Mouse (Mus musculus) lung, embryonic 15.5 days (tissue): ENCODE results near the gene Gba2. TPM values are rescaled to one million over a fixed set of nuclear protein-coding genes. Genes with fewer than 3 reads are reported as not detected.
"Not testable (repeated sequence)": the region's sequence is repeated elsewhere in the genome, so short reads cannot be mapped to it uniquely, and the experiment has no call there.

ENCODE experiments used
- ATAC-seq: fragments of 200-750 bp; cut with Nextera tagmentation; 2 replicates; pipeline ENCODE4 v1.8.0; 2017; ENCODE audit warnings: moderate number of reproducible peaks, borderline replicate concordance; ENCODE audit not compliant: low FRiP score, low TSS enrichment; ENCODE audit errors: extremely low read depth
- H3K27ac ChIP-seq: fragments of 300-500 bp; sonication (generic); 2 replicates; pipeline ENCODE4 v1.5.1; 2015; ENCODE audit warnings: moderate library complexity, mild to moderate bottlenecking, inconsistent platforms
- H3K27me3 ChIP-seq: fragments of 300-500 bp; sonication (generic); 2 replicates; pipeline ENCODE4 v1.6.1; 2015; ENCODE audit warnings: inconsistent platforms
- H3K36me3 ChIP-seq: fragments of 300-500 bp; sonication (generic); 2 replicates; pipeline ENCODE4 v1.6.1; 2015; ENCODE audit warnings: inconsistent platforms
- H3K4me1 ChIP-seq: fragments of 300-500 bp; sonication (generic); 2 replicates; pipeline ENCODE4 v1.6.1; 2015; ENCODE audit warnings: inconsistent platforms
- H3K4me2 ChIP-seq: fragments of 300-500 bp; sonication (generic); 2 replicates; pipeline ENCODE4 v1.6.1; 2015; ENCODE audit warnings: inconsistent platforms, mild to moderate bottlenecking, moderate library complexity
- H3K4me3 ChIP-seq: fragments of 300-500 bp; sonication (generic); 2 replicates; pipeline ENCODE4 v1.5.1; 2015; ENCODE audit warnings: mild to moderate bottlenecking, inconsistent platforms
- H3K9ac ChIP-seq: fragments of 300-500 bp; sonication (generic); 2 replicates; pipeline ENCODE4 v1.6.1; 2015; ENCODE audit warnings: inconsistent platforms
- H3K9me3 ChIP-seq: fragments of 300-500 bp; sonication (generic); 2 replicates; pipeline ENCODE4 v1.6.1; 2016; ENCODE audit warnings: inconsistent platforms
- WGBS: fragments of 180-500 bp; shearing (Covaris S2); methylation state at CpG from one replicate; pipeline ENCODE4 v1.1.7; 2015; 5-methylcytosine and 5-hydroxymethylcytosine counted together
- polyA plus RNA-seq: library from polyadenylated mRNA; unstranded; fragments of >200 nt; fragmentation: Nextera tagmentation; extraction: Ambion mirVana; gene quantifications from 2 replicates; pipeline ENCODE4 v1.2.1, GENCODE M21; 2015

Gene Gba2
- polyA plus RNA-seq, 1 experiment from 2014 or later: 21.1 TPM

DNA sequence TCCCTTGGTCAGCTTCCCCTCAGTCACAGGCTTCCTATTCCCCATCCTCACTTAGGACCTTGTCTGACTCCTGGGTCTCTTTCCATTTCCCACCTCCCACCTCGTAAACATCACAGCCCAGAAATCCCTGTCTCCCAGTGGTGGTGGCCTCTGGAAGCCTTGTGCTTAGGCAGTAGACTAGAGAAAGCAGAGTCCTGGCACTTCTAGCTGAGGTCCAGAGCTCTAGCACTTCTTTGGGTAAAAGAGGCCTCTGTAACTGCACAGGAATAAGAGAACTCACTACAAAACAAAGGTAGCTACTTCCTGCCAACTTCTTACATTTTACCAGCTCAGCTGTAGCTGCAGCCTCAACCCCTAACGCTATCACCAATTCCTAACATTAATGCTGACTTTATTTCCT, 17.7 kb downstream of the Gba2 start:
- peak overlapping the region; percentile 69 for H3K4me2 ChIP-seq
- peak overlapping the region; percentile 99 for H3K27ac ChIP-seq
- peak overlapping the region; percentile 80 for H3K9ac ChIP-seq
- no peaks in the 10 kb centered on the region for H3K9me3 ChIP-seq
- no peak for ATAC-seq
- WGBS: 10% methylated on average over 2 of the region's 2 CpGs
- peaks cover 59% of the 10 kb centered on the region for H3K4me1 ChIP-seq
- H3K27me3 ChIP-seq: no peaks in the 10 kb centered on the region
- H3K36me3 ChIP-seq: peaks cover 27% of the 10 kb centered on the region
- H3K4me3 ChIP-seq: peak overlapping the region; percentile 62

DNA sequence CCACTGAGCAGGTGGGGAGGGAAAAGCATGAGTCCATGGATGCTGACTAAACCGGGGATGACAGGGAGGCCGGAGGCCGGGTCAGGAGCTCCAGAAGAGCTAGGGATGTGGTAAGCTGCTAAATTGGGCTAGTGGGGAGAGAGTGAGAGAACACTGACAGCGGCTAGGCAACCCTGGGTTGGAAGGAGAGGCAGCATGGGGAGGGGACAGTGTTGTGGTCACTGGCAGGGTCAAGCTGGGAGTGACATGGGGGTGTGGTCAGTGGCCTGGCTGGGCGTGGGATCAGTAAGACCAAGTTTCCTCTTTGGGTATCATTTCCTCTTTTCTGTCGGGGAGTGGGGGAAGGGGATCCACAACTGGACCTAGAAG, 18.4 kb downstream of the Gba2 start:
- no peak for ATAC-seq
- WGBS: 19% methylated on average over 6 of the region's 6 CpGs
- peaks cover 59% of the 10 kb centered on the region for H3K4me1 ChIP-seq

DNA sequence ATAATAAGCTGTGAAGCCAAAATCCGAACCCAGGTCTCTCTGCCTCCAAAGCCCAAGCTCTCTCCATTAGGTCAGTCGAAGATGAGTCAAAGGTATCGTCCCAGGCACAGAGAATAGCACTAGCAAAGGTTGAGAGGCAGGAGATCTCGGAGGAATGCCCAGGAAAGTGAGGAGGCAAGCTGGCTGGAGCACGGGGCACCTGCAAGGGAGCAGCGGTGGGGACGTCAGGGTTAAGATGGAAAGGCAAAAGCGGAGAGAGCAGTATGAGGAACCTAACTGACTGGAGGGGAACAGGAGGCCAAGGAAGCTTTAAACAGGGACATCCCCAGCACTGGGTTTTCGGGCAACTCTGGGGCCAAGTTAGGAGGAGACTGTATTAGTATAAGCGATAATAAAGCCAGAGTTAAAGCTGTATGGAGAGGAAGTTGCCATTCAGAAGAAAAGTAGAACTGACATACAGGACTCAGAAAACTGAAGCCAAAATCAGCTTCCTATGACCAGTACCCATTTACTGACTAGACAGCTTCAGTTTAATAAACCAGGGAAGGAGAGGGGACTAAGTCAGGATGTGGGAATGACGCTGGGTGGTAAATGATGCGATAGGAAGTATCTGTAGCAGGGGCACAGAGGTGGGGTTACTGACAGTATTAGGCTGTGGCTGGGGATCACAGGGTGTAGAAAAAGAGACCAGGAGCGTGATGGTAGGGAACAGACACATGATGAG, 19.0 kb downstream of the Gba2 start:
- ATAC-seq: no peak
- H3K27me3 ChIP-seq: no peaks in the 10 kb centered on the region
- H3K27ac ChIP-seq: peak overlapping the region; percentile 99
- peak overlapping the region; percentile 80 for H3K9ac ChIP-seq
- peaks cover 59% of the 10 kb centered on the region for H3K4me1 ChIP-seq
- H3K36me3 ChIP-seq: peaks cover 27% of the 10 kb centered on the region
- H3K9me3 ChIP-seq: no peaks in the 10 kb centered on the region
- peak overlapping the region; percentile 69 for H3K4me2 ChIP-seq
- peak overlapping the region; percentile 62 for H3K4me3 ChIP-seq
- 55% methylated on average over 13 of the region's 13 CpGs for WGBS

More for the DNA sequence above, 18.4 kb downstream of the Gba2 start:
- peaks cover 27% of the 10 kb centered on the region for H3K36me3 ChIP-seq
- H3K27me3 ChIP-seq: no peaks in the 10 kb centered on the region
- peak overlapping the region; percentile 69 for H3K4me2 ChIP-seq
- H3K4me3 ChIP-seq: peak overlapping the region; percentile 62
- H3K27ac ChIP-seq: peak overlapping the region; percentile 99
- peak overlapping the region; percentile 80 for H3K9ac ChIP-seq
- no peaks in the 10 kb centered on the region for H3K9me3 ChIP-seq

- peaks cover 54% of the 10 kb centered on the region for H3K4me1 ChIP-seq
- peak overlapping the region; percentile 99 for H3K27ac ChIP-seq
- 11% methylated on average over 11 of the region's 13 CpGs for WGBS
- H3K27me3 ChIP-seq: no peaks in the 10 kb centered on the region
- H3K36me3 ChIP-seq: peaks cover 34% of the 10 kb centered on the region
- peak overlapping the region; percentile 69 for H3K4me2 ChIP-seq
- H3K4me3 ChIP-seq: peak overlapping the region; percentile 62
- peak; percentile 70 for ATAC-seq
- H3K9ac ChIP-seq: peak overlapping the region; percentile 80
- no peaks in the 10 kb centered on the region for H3K9me3 ChIP-seq
Observed at GRCm38 (mm10) chr4:43558631-43559356, 19.9 kb downstream of the Gba2 start.

- Histone ChIP-seq H3K9me3 (no peaks in the 10 kb centered on the region), H3K4me3 (peak overlapping the region; percentile 62), H3K27ac (peak overlapping the region; percentile 99), H3K27me3 (no peaks in the 10 kb centered on the region), H3K4me2 (peak overlapping the region; percentile 69), H3K36me3 (peaks cover 41% of the 10 kb centered on the region), H3K4me1 (peaks cover 47% of the 10 kb centered on the region), H3K9ac (peak overlapping the region; percentile 80)
- peak; percentile 64 for ATAC-seq
- WGBS: 2% methylated on average over 5 of the region's 5 CpGs
Observed at GRCm38 (mm10) chr4:43558028-43558630, 20.5 kb downstream of the Gba2 start.

DNA sequence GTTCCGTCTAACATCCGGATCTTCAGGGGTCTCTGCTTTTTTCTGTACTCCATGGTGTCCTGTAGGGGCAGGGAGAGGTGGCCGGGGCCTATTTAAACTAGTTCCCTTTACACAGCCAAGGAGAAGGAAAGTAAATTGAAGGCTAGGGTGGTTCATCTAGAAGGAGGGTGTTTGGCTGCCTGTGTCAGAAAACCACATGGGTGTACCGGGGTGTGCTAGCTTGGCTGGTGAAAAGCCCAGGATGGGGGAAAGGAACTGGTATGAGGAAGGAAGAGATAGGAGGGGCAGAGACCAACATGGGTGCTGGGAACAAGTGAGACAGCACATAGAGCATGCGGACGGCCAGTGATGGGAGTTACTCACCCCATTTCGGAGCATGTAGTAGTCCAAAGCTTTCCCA, 22.7 kb downstream of the Gba2 start:
- Histone ChIP-seq H3K4me2 (no peak overlapping the region), H3K27me3 (no peaks in the 10 kb centered on the region), H3K4me3 (no peak overlapping the region), H3K9ac (no peak overlapping the region), H3K9me3 (0 out of 2 replicates have a peak, but pooled peaks cover 4% of the 10 kb centered on the region), H3K4me1 (peaks cover 42% of the 10 kb centered on the region), H3K36me3 (peaks cover 62% of the 10 kb centered on the region), H3K27ac (no peak overlapping the region)
- WGBS: 92% methylated on average over 7 of the region's 7 CpGs
- no peak for ATAC-seq

- no peak overlapping the region for H3K4me2 ChIP-seq
- no peaks in the 10 kb centered on the region for H3K27me3 ChIP-seq
- no peak overlapping the region for H3K27ac ChIP-seq
- H3K4me3 ChIP-seq: no peak overlapping the region
- H3K9me3 ChIP-seq: 0 out of 2 replicates have a peak, but pooled peaks cover 4% of the 10 kb centered on the region
- H3K4me1 ChIP-seq: peaks cover 22% of the 10 kb centered on the region
- H3K36me3 ChIP-seq: peaks cover 82% of the 10 kb centered on the region
- H3K9ac ChIP-seq: no peak overlapping the region
- ATAC-seq: no peak
Observed at GRCm38 (mm10) chr4:43553891-43554290, 24.8 kb downstream of the Gba2 start.

DNA sequence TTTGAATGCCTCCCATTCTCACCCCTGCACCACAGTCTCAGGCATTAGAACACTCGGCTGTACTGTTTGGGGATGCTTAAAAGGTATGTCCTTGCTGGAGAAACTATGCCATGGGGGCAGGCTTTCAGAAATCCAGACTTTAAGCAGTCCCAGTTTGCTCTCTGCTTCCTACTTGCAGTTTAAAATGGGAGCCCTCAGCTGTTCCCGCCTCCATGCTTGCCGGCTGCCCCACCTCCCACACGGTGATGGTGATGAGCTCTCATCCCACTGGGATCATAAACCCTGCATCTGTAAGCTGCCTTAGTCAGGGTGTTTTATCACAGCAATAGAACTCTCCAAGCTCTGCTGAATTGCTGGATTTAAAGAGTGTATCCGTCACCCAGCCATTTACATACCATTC, 26.2 kb downstream of the Gba2 start:
- Histone ChIP-seq H3K4me1 (peaks cover 7% of the 10 kb centered on the region), H3K27me3 (no peaks in the 10 kb centered on the region), H3K9ac (no peak overlapping the region), H3K4me3 (no peak overlapping the region), H3K27ac (no peak overlapping the region), H3K36me3 (peaks cover 97% of the 10 kb centered on the region), H3K4me2 (no peak overlapping the region), H3K9me3 (0 out of 2 replicates have a peak, but pooled peaks cover 4% of the 10 kb centered on the region)
- ATAC-seq: no peak
- 97% methylated on average over 5 of the region's 5 CpGs for whole genome bisulfite sequencing

DNA sequence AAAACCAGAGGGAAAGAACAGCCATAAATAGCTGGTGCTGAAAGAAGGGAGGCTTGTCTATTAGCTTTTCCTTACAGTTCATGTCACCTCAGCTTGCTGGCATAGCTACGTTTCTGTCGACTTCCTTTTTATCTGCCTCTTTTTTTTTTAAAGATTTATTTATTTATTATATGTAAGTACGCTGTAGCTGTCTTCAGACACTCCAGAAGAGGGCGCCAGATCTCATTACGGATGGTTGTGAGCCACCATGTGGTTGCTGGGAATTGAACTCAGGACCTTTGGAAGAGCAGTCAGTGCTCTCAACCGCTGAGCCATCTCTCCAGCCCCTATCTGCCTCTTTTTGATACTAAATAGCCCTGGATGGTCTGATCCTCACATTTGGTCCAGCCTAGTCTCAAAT, 26.8 kb downstream of the Gba2 start:
- H3K36me3 ChIP-seq: peaks cover 99% of the 10 kb centered on the region
- not testable (repeated sequence) for H3K27ac ChIP-seq, H3K9ac ChIP-seq, H3K4me2 ChIP-seq, H3K27me3 ChIP-seq, ATAC-seq, H3K4me3 ChIP-seq, H3K4me1 ChIP-seq, H3K9me3 ChIP-seq
- WGBS: 77% methylated on average over 6 of the region's 6 CpGs

DNA sequence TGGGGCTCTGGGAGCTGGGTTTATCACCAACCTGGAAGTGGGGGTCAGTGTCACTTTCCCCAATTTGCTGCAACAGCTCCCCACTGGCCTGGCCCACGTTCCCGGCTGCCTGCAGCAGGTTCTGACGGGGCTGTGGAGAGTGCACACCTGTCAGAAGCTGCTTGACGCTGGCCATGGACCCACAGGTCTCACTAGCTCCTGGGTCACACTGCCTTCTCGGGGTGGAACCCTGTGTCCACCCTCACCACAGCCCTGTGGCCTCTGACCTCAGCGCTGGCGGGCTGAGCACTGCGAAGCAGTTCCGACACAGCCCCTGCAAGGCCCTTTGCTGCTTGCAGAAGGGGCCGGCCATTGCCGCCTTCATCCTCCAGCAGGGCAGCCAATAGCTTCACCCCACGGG, 29.6 kb downstream of the Gba2 start:
- Histone ChIP-seq H3K27ac (no peak overlapping the region), H3K4me3 (no peak overlapping the region), H3K9me3 (0 out of 2 replicates have a peak, but pooled peaks cover 4% of the 10 kb centered on the region), H3K4me1 (no peaks in the 10 kb centered on the region), H3K27me3 (no peaks in the 10 kb centered on the region), H3K9ac (no peak overlapping the region), H3K36me3 (peaks cover 99% of the 10 kb centered on the region), H3K4me2 (no peak overlapping the region)
- 93% methylated on average over 12 of the region's 12 CpGs for WGBS
- ATAC-seq: no peak

DNA sequence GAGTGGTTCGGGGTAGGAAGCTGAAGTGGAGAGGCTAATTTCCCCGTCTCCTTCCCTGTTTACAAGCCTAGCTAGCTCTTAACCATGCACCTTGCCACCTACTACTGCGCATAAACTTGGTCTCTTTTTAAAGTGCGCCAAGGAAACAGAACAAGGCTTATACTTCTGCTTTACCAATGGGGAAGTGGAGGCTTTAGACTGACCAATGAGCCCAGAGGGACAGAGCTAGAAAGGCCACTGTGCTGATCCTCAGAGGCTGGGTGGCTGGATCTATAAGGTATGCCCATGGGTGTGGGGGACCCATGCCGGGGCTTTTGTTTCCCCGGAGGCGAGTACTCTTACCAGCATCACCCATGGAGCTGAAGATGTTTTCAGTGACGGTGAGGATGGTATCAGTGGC, 31.5 kb downstream of the Gba2 start:
- Histone ChIP-seq H3K36me3 (peaks cover 99% of the 10 kb centered on the region), H3K4me2 (no peak overlapping the region), H3K27ac (no peak overlapping the region), H3K9me3 (0 out of 2 replicates have a peak, but pooled peaks cover 1% of the 10 kb centered on the region), H3K4me3 (no peak overlapping the region), H3K9ac (no peak overlapping the region), H3K4me1 (no peaks in the 10 kb centered on the region), H3K27me3 (no peaks in the 10 kb centered on the region)
- 88% methylated on average over 8 of the region's 8 CpGs for WGBS
- ATAC-seq: no peak
